Mouse (Mus musculus): ENCODE data around the gene Mmp7. TPM values are rescaled to one million over a fixed set of nuclear protein-coding genes. Genes with fewer than 3 reads are reported as not detected.

Gene Mmp7
- polyA plus RNA-seq, 2 experiments = not detected

- Histone ChIP-seq H3K36me3 (ENCODE audit: control insufficient read depth, insufficient read depth, low read length) (no peaks in the 10 kb centered on the region), H3K4me1 (ENCODE audit: control insufficient read depth, insufficient read depth, low read length) (no peaks in the 10 kb centered on the region), H3K4me2 (replicated peaks; ENCODE audit: low read depth, low read length, severe bottlenecking) (no peak overlapping the region), H3K4me3 (replicated peaks; ENCODE audit: low read length) (no peak overlapping the region), H3K9ac (ENCODE audit: low read depth, low read length, severe bottlenecking) (no peak overlapping the region), H3K27ac (replicated peaks; ENCODE audit: low read depth, low read length) (no peak overlapping the region), H3K9me3 (ENCODE audit: control insufficient read depth, low read length) (no peaks in the 10 kb centered on the region), H3K27me3 (ENCODE audit: control insufficient read depth, insufficient read depth, low read length) (no peaks in the 10 kb centered on the region)
- ATAC-seq (ENCODE audit: low FRiP score, low read depth) = no peak
- WGBS = 81% methylated on average over 1 of the region's 1 CpGs
- no peak for TF ChIP-seq POLR2A (IDR thresholded peaks at IDR 0.05; ENCODE audit: borderline replicate concordance, extremely low read depth, insufficient read depth, insufficient read length)
- DNase-seq (ENCODE audit: low spot score) = no peak
Observed at GRCm38 (mm10) chr9:7742696-7743095, 50.8 kb downstream of the Mmp7 start.

- 61% methylated on average over 1 of the region's 1 CpGs for WGBS
Observed at GRCm38 (mm10) chr9:7744156-7744555, 52.3 kb downstream of the Mmp7 start.

GRCm38 (mm10) chr9:7748881-7749280 lies 57.0 kb downstream of the Mmp7 start:
- Histone ChIP-seq H3K36me3 (ENCODE audit: control insufficient read depth, insufficient read depth, low read length) (no peaks in the 10 kb centered on the region), H3K9ac (ENCODE audit: low read depth, low read length, severe bottlenecking) (no peak overlapping the region), H3K27ac (replicated peaks; ENCODE audit: low read depth, low read length) (no peak overlapping the region), H3K9me3 (ENCODE audit: control insufficient read depth, low read length) (no peaks in the 10 kb centered on the region), H3K4me3 (replicated peaks; ENCODE audit: low read length) (no peak overlapping the region), H3K4me1 (ENCODE audit: control insufficient read depth, insufficient read depth, low read length) (no peaks in the 10 kb centered on the region), H3K27me3 (ENCODE audit: control insufficient read depth, insufficient read depth, low read length) (no peaks in the 10 kb centered on the region), H3K4me2 (replicated peaks; ENCODE audit: low read depth, low read length, severe bottlenecking) (no peak overlapping the region)
- TF ChIP-seq POLR2A (IDR thresholded peaks at IDR 0.05; ENCODE audit: borderline replicate concordance, extremely low read depth, insufficient read depth, insufficient read length) = no peak
- ATAC-seq (ENCODE audit: low FRiP score, low read depth) = no peak
- no peak for DNase-seq (ENCODE audit: low spot score)
- 66% methylated on average over 3 of the region's 3 CpGs for WGBS

More at GRCm38 (mm10) chr9:7744156-7744555, 52.3 kb downstream of the Mmp7 start:
- Histone ChIP-seq H3K9me3 (ENCODE audit: control insufficient read depth, low read length) (no peaks in the 10 kb centered on the region), H3K27ac (replicated peaks; ENCODE audit: low read depth, low read length) (no peak overlapping the region), H3K4me3 (replicated peaks; ENCODE audit: low read length) (no peak overlapping the region), H3K27me3 (ENCODE audit: control insufficient read depth, insufficient read depth, low read length) (no peaks in the 10 kb centered on the region), H3K9ac (ENCODE audit: low read depth, low read length, severe bottlenecking) (no peak overlapping the region), H3K4me2 (replicated peaks; ENCODE audit: low read depth, low read length, severe bottlenecking) (no peak overlapping the region), H3K36me3 (ENCODE audit: control insufficient read depth, insufficient read depth, low read length) (no peaks in the 10 kb centered on the region), H3K4me1 (ENCODE audit: control insufficient read depth, insufficient read depth, low read length) (no peaks in the 10 kb centered on the region)
- no peak for DNase-seq (ENCODE audit: low spot score)
- no peak for TF ChIP-seq POLR2A (IDR thresholded peaks at IDR 0.05; ENCODE audit: borderline replicate concordance, extremely low read depth, insufficient read depth, insufficient read length)
- ATAC-seq (ENCODE audit: low FRiP score, low read depth) = no peak

Other genes with a start within 250 kb of the Mmp7 start
- gene Mmp3, start 246.3 kb upstream of the Mmp7 start, polyA plus RNA-seq (2012; rRNA removed) = 0.06 and 0.16 TPM in 2 replicates
- 0.10 and 0.21 TPM in 2 replicates for gene Mmp3, start 246.3 kb upstream of the Mmp7 start, polyA plus RNA-seq (2014; fragmentation: Nextera tagmentation; extraction: Ambion mirVana)
- gene Mmp10, start 189.7 kb upstream of the Mmp7 start, polyA plus RNA-seq (2012; rRNA removed) = 0.04 TPM in 2 replicates
- gene Mmp10, start 189.7 kb upstream of the Mmp7 start, polyA plus RNA-seq (2014; fragmentation: Nextera tagmentation; extraction: Ambion mirVana) = not detected in 2 replicates
- 0.19 and 0.35 TPM in 2 replicates for gene Mmp8, start 133.6 kb upstream of the Mmp7 start, polyA plus RNA-seq (2012; rRNA removed)
- gene Mmp8, start 133.6 kb upstream of the Mmp7 start, polyA plus RNA-seq (2014; fragmentation: Nextera tagmentation; extraction: Ambion mirVana) = 0.15 and 0.51 TPM in 2 replicates
- gene Mmp27, start 120.7 kb upstream of the Mmp7 start, polyA plus RNA-seq (2012; rRNA removed) = 0.05 TPM in 1 of 2 replicates, not detected in the other
- 0.10 and 0.12 TPM in 2 replicates for gene Mmp27, start 120.7 kb upstream of the Mmp7 start, polyA plus RNA-seq (2014; fragmentation: Nextera tagmentation; extraction: Ambion mirVana)
- gene Mmp20, start 63.9 kb upstream of the Mmp7 start, polyA plus RNA-seq (2012; rRNA removed) = not detected in 2 replicates
- gene Mmp20, start 63.9 kb upstream of the Mmp7 start, polyA plus RNA-seq (2014; fragmentation: Nextera tagmentation; extraction: Ambion mirVana) = 0.08 TPM in 1 of 2 replicates, not detected in the other
- gene Tmem123, start 72.0 kb downstream of the Mmp7 start, polyA plus RNA-seq (2012; rRNA removed) = 67.0 and 68.8 TPM in 2 replicates
- gene Tmem123, start 72.0 kb downstream of the Mmp7 start, polyA plus RNA-seq (2014; fragmentation: Nextera tagmentation; extraction: Ambion mirVana) = 122 and 133 TPM in 2 replicates
- gene Birc2, start 145.0 kb downstream of the Mmp7 start, polyA plus RNA-seq (2012; rRNA removed) = 41.2 and 42.8 TPM in 2 replicates
- gene Birc2, start 145.0 kb downstream of the Mmp7 start, polyA plus RNA-seq (2014; fragmentation: Nextera tagmentation; extraction: Ambion mirVana) = 41.7 and 45.3 TPM in 2 replicates
- 16.1 and 16.9 TPM in 2 replicates for gene Birc3, start 181.1 kb downstream of the Mmp7 start, polyA plus RNA-seq (2012; rRNA removed)
- gene Birc3, start 181.1 kb downstream of the Mmp7 start, polyA plus RNA-seq (2014; fragmentation: Nextera tagmentation; extraction: Ambion mirVana) = 10.3 and 13.2 TPM in 2 replicates